Mouse (Mus musculus) liver, adult (tissue): ENCODE measurements at regions not wholly inside any gene's neighbourhood (a gene's known extent, or its start where the extent isn't known, plus 50 kb on each side); places are given as distances from the start of the nearest gene placed in this dataset.

Source experiments
- GATA4 ChIP-seq: IDR thresholded peaks from 2 replicates; pipeline ENCODE4 v1.6.1; 2014; ENCODE audit warnings: mild to moderate bottlenecking, low read length; ENCODE audit not compliant: insufficient replicate concordance

DNA sequence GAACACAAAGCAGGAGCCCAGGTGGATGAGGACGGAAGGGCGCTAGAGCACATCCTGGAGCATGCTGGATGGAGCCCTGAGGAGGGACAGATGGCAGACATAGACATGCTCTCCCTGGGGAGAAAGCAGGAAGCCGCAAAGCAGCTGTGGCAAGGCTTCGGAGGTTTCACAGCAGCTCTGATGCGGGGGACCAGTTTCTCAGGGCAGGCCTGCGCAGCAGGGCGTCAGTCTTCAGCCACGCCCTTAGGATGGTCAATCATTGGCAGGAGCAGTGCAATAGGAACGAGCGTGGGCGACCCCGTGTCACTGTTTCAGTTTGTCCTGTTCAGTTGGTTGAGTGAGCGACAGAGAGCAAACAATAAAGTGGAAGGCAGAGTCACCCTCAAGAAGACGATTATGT is 343.8 kb upstream of the Gm10131 start:
- no peak for TF ChIP-seq GATA4

DNA sequence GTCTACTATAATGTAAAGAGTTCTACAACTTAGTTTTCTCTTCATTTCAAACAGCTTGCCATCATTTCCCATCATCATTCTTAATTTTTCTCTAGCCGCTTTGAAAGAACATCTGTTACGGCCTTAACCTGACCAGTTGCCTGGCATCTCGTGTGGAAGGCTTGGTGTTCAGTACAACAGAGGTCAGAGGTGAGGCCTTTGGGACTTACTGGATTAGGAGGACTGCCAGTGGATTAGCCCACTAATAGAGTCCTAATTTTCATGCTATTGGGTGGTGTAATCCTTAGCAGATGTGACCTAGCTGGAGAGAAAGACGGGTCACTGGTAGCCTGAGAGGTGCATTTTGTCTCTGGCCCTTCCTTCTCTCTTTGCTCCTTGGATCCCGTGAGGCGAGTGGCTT is 341.3 kb upstream of the Gm10131 start:
- no peak for TF ChIP-seq GATA4

DNA sequence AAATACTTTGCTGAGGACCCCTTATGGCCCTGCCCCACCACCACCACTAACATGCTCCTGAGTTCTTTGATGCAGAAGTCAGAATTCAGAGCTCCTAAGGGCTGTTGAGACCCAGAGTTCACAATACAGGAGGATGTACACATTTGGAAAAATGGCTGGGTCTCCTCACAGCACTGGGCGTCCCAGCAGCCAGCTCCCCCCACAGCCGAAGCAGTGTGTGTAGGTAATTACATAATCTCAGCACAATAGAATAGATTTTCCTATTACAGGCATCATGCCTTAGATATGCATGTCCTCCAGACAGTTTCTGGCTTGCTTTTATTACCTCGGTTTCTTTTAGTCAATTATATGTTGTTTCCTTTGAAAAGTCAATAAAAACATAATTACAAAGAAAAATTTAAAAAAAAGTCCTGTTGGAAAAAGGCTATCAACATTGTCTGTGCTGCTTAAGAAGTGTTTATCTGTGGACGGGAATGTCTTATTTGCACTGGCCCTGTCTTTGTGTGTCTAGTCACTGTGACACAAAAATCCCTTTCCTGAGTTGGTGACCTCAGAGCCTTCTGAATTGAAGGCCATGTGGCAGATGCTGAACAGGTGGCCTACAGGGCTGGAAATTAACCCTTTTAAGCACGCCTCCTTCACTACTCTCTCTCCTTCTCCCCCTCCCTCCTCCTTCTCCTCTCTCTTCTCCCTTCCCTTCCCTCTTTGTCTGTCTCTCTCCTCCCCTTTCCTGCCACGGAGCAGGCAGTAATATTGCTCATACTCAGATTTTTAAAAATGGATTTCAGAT is 339.9 kb upstream of the Gm10131 start:
- no peak for TF ChIP-seq GATA4

DNA sequence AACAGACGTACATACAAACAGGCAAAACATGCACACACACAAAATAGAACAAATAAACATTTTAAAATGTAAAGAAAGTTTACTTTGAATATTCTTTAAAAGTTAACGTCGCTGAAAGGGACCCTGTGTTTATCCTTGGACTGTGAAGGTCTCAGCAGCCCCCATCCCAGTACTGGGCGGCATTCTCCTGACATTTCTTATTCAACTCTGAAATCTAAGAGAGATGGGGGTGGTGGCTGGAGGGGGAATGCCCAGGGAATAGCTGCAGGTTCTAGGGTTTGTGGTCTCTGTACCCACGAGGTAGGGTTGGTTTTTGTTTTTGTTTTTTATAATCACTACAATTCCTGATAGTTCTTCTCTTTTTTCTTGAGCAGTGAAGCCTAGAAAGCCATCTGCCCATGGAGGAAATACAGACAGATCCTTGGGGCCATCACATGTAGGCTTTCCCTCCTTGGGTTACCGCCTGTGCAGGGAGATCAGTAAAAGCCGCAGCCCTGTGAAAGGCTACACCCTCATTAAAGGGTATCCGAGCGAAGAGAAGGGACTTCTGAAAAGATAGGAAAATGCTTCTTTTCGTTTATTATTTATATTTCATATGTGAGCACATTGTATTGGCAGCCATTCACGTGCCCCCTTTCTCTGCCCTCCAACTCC is 338.0 kb upstream of the Gm10131 start:
- TF ChIP-seq GATA4 = no peak

DNA sequence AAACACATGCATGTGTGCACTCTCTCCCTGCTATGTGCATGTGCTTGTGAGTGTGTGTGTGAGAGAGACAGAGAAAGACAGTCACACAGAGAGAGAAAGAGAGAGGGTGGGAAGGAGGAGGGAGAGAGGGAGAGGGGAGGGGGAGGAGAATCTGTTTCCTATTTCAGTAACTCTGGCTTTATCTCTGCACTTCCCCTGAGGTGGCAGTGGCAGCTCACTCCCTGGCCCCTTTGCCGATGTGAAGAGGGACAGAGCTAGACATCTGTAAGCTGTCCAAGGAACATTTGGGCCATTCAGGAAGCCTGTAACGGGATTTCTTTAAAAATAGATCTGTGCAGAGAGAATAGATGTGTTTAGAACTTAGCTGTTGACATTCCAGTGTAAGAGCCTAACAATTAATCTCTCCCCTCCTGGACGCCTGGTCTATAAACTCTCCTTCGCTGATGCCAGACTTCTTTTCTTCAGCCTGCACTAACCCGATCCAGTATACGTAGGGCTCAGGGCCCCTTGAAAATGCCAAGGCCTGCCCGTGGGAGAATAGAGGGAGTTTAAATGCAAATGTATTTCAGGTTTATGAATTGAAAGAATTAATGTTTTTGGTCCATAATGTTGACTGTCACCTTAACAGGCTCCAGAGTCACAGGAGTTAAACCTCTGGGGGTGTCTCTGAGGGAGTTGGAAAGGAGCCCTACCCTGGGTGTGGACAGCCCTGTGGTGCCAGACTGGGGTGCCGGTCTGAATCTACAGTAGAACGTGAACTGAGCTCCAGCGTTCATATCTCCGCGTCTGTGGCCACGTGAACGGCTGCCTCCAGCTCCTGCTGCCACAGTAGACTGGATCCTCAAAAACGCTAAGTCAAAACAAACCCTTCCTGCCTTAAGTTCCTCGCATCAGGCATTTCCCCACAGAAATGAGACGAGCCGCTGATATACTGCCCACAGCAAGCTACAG is 336.6 kb upstream of the Gm10131 start:
- TF ChIP-seq GATA4 = no peak

DNA sequence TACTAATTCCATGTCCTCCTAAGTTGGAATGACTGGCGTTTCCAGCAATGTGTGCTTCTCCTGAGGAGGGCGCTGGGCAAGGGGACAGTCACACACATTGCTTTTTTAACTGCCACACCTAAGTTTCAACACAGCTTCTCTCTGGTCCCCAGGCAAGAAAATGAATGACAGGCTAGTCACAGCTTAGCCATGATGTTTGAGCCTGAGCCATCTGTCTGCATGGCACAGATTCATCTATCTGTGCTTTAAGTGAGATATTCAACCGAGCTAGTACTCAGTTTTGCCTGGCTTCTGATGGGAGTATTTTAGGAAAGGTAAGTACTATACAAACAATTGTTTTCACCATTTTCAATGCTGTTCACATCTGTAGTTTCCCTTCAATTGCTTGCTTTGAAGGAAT is 331.2 kb upstream of the Gm10131 start:
- TF ChIP-seq GATA4 = no peak

DNA sequence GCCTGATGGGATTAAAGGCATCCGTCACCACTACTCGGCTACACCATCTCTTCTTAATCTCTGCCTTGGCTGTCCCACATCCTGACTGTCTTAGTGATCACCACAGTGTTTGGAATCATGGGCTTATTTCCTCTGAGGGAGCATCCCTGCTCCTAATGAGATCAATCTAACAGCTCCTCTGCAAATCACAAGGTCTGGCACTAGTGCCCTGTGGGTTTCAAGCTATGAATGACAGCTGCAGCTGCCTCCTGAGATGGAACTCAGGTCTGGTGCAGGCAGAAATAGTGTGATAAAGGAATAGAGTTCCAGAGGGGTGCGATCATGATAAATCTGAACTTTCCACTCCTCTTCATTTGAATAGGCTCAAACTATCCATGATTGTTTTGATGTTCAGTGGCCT is 330.2 kb upstream of the Gm10131 start:
- no peak for TF ChIP-seq GATA4

DNA sequence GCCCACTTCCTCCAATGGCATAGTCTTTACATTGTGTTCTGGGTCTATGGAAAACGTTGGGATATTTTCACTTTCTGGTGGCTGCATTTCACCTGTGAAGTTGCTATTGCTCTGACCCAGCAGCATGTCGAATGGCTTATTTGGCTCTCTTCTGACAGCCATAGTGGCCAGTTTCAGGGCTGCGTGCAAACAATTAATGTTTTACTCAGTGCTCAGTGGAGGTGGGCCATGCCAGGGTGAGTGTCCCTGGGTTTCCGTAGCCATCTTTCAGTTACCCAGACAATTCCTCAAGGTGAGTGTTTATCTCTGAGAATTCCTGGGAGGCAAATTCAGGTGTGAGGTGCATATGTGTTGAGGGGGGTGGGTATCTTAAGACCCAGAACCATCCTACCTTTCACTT is 329.2 kb upstream of the Gm10131 start:
- TF ChIP-seq GATA4 = no peak

DNA sequence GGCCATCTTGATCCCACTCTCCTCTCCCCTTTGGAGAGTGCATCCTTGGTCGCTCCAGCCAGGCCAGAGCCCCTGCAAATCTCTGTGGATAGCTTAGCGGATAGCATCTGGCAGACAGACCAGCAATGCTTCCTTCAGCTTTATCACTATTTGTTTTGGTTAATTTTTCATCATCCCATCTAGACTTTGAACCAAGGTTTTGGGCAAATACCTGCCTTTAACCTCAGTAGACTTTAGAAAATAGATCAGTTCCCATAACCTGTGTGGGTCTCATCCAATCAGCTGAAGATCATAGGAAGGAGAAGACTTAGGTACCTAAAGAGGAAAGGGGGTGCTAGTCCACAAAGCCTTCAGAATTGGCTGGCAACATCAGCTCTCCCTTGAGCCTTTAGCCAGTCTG is 327.2 kb upstream of the Gm10131 start:
- TF ChIP-seq GATA4 = no peak

DNA sequence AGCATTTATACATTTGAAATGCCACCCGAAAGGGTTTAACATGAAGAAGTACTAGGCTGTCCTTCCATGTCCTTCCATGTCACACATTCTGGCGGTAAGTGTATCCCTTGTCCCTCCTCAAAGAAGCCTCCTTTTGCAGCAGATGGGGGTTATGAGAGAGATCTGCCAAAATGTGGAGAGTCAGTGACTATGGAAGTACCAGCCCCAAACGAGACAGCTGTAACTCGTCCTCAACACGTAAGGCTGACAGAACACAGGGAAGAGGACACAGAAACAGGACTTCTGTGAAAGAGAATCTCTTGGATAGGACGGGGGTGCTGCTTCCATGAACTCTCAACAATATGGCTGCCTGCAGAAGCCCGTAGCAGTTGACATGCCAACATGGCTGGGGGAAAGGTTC is 320.4 kb upstream of the Gm10131 start:
- no peak for TF ChIP-seq GATA4

DNA sequence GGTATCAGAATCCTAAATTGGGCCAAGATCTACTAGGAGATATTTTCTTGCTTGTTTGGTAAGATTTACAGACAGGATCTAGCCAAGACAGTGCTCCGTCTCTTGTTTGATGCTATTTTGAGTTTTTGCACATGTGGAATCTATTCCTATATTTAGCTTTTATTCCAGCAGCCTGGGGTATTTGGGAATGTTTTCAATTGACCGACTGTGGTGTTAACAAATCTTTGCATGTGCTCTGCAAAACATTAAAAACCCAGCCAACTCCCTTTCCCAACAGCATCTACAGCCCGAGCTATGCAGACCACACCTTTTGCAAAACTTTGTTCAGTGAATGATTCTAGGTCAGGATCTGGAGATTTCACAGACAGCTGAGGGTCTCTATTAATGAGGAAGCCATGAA is 317.7 kb upstream of the Gm10131 start:
- no peak for TF ChIP-seq GATA4

DNA sequence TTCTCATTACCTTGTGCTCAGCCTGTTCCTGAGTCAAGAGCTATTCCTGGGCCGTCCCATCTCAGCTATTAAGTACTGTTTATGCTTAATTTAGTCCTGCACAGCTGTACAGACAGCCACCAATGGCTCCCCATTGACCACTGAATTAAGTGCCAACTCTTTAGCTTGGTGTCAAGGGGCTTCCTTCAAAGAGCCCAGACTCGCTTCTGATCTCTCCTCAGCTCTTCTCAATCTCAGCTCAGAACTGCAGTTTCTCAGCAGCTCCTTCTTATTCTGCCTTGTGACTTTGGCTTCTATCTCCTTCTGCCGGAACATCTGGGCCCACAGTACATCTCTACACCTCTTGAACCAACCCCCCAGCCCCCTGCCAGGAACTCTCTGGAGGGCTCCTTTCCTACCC is 290.0 kb upstream of the Gm10131 start:
- TF ChIP-seq GATA4 = no peak

DNA sequence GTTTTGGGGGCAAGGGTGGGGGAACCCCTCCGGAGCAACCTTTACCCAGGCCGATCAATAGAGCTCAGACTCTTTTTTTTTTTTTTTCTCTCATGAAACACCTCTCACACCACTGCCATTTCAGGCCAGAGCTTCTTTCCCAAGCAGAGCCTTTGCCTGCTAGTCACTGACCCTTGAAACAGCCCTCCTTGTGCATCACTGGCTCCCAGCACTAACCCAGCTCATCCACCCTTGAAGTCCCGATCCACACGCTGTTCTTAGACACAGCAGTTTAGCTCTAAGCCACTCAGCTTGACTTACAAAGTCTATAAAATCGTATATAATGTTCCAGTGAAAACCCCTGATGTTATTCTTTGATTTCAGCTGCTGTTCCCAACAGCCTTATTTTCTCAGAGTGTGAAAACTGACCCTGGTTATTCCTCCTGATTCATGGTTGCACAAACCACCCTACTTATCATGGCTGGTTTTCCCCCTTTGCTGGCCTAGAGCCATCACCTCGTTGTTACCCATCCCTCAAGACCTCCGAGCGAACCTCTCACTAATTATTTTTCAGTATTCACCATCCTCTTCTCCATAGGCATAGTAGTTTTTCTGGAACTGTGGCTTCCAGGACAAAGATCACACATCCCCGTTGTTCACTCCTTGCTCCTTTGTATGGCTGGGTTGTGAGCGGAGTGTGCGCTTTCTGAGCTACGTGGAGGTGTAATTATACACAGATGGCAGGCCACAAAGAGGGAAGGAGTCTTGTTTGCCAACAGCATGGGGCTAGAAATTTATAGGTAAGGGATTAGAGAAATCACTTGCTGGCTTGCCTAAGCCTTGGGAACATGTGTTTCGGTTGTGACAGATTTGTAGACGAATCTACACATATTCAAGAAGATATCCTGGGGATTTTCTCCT is 287.6 kb upstream of the Gm10131 start:
- no peak for TF ChIP-seq GATA4

DNA sequence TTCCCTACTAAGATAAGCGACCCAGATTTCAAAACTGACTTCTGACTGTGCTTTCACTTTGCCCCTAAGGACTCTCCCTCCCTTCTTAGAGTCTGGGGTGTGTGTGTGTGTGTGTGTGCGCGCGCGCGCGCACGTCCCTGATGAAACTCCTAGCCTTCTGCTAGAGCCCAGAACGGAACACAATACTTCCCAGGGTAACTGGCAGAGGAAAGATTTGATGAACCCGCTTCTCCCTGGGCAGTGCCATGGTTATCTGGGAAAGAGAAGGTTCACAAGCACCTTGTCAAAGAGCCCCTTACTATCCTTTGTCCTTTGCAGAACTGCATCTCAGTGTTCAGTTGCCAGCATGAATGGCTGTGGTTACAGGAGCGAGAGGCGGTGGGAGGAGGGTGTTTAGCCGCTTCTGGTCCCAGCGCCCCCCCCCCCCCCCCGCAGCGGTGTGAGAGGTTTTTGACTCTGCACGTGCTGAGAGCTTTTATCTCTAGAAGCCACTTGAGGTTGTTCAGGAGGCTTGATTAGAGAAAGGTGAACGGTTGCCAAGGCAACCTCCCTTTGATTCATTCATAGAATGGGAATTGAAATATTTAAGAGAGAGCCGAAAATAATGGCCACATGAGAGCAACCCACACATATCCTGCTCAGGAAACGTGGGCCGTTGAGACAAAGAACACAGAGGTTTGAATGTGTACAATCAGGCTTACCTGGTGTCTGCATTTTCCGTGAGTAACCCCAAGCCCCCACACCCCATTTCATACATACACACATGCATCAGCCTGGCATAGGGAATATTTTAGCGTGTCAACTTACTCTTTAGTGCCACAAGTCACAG is 286.3 kb upstream of the Gm10131 start:
- no peak for TF ChIP-seq GATA4

DNA sequence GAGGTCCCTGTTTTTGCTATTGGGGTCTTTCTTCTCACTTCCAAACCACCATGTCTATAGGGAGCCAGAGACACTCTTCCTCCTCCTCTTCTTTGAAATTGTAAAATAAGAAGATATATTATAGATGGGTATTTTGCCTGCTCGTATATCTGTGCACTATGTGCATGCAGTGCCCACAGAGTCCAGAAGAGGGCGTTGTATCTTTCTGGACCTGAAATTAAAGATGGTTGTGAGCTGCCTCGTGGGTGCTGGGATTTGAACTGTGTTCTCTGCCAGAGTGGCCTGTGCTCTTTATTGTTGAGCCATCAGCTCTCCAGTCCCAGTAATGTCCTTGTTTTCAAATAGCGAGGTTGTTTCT is 285.7 kb upstream of the Gm10131 start:
- no peak for TF ChIP-seq GATA4
